Mouse (Mus musculus) ovary, postnatal 36 days (tissue): ENCODE results near the gene Ubxn2a.

Experiments
- DNase-seq: peaks from one replicate; pipeline ENCODE4 v3.0.0; 2022; ENCODE audit warnings: low spot score, mixed read lengths

The Ubxn2a gene

GRCm38 (mm10) chr12:4878296-4878783, 29.2 kb downstream of the Ubxn2a start:
- no peak for DNase-seq

GRCm38 (mm10) chr12:4875623-4876022, 31.9 kb downstream of the Ubxn2a start:
- no peak for DNase-seq

GRCm38 (mm10) chr12:4874161-4874927, 33.2 kb downstream of the Ubxn2a start, which contains the start of gene Mfsd2b:
Gene Mfsd2b, minus strand, starts transcription at chr12:4874359.
- DNase-seq = peak; percentile 74

GRCm38 (mm10) chr12:4873531-4873930, 34.0 kb downstream of the Ubxn2a start:
- no peak for DNase-seq

GRCm38 (mm10) chr12:4872983-4873477, 34.5 kb downstream of the Ubxn2a start:
- no peak for DNase-seq

- no peak for DNase-seq
Measured at GRCm38 (mm10) chr12:4872273-4872672, 35.2 kb downstream of the Ubxn2a start.

- DNase-seq = no peak
Measured at GRCm38 (mm10) chr12:4871260-4871659, 36.2 kb downstream of the Ubxn2a start.

- DNase-seq = no peak
Measured at GRCm38 (mm10) chr12:4868924-4869323, 38.6 kb downstream of the Ubxn2a start.

GRCm38 (mm10) chr12:4864338-4864690, 43.2 kb downstream of the Ubxn2a start:
- no peak for DNase-seq

GRCm38 (mm10) chr12:4863654-4864337, 43.7 kb downstream of the Ubxn2a start:
- no peak for DNase-seq

GRCm38 (mm10) chr12:4862672-4863071, 44.8 kb downstream of the Ubxn2a start:
- no peak for DNase-seq

GRCm38 (mm10) chr12:4859241-4859914, 48.1 kb downstream of the Ubxn2a start:
- DNase-seq = no peak

GRCm38 (mm10) chr12:4856834-4857233, 50.7 kb downstream of the Ubxn2a start:
- no peak for DNase-seq

GRCm38 (mm10) chr12:4856160-4856559, 51.3 kb downstream of the Ubxn2a start:
- DNase-seq = no peak

GRCm38 (mm10) chr12:4843741-4844140, 63.8 kb downstream of the Ubxn2a start:
- DNase-seq = peak; percentile 33

GRCm38 (mm10) chr12:4842890-4843597, 64.5 kb downstream of the Ubxn2a start, which contains the start of gene Wdcp:
Gene Wdcp, plus strand, starts transcription at chr12:4843303.
- peak; percentile 84 for DNase-seq

GRCm38 (mm10) chr12:4842456-4842855, 65.0 kb downstream of the Ubxn2a start:
- DNase-seq = no peak

- DNase-seq = peak; percentile 65
Measured at GRCm38 (mm10) chr12:4841392-4841887, 66.1 kb downstream of the Ubxn2a start, which contains the start of gene Fkbp1b. Gene Fkbp1b, minus strand, starts transcription at chr12:4841591.

GRCm38 (mm10) chr12:4840741-4841140, 66.8 kb downstream of the Ubxn2a start:
- DNase-seq = no peak

GRCm38 (mm10) chr12:4840010-4840409, 67.5 kb downstream of the Ubxn2a start:
- no peak for DNase-seq

- DNase-seq = no peak
Measured at GRCm38 (mm10) chr12:4836959-4837358, 70.5 kb downstream of the Ubxn2a start.
